Mouse (Mus musculus) testis, adult 2 months (tissue): ENCODE measurements around the gene Myo1d. TPM values are rescaled to one million over a fixed set of nuclear protein-coding genes. Genes with fewer than 3 reads are reported as not detected.

Experiments
- H3K27ac ChIP-seq: fragments of 200-500 bp; 2 replicates; pipeline ENCODE4 v1.5.1; 2012; ENCODE audit warnings: low read depth, low read length; ENCODE audit not compliant: control insufficient read depth, insufficient read depth
- H3K27me3 ChIP-seq: fragments of 200-500 bp; 2 replicates; pipeline ENCODE4 v1.6.1; 2012; ENCODE audit warnings: mild to moderate bottlenecking, low read length, moderate library complexity; ENCODE audit not compliant: control insufficient read depth, insufficient read depth
- H3K36me3 ChIP-seq: fragments of 200-500 bp; 2 replicates; pipeline ENCODE4 v1.6.1; 2012; ENCODE audit warnings: mild to moderate bottlenecking, low read length; ENCODE audit not compliant: control insufficient read depth, insufficient read depth
- H3K4me1 ChIP-seq: fragments of 200-500 bp; 2 replicates; pipeline ENCODE4 v1.6.1; 2012; ENCODE audit warnings: low read length; ENCODE audit not compliant: control insufficient read depth, insufficient read depth
- H3K4me3 ChIP-seq: fragments of 200-500 bp; 2 replicates; pipeline ENCODE4 v1.5.1; 2012; ENCODE audit warnings: low read depth, mild to moderate bottlenecking, low read length, moderate library complexity, mixed read lengths; ENCODE audit not compliant: control insufficient read depth
- CTCF ChIP-seq: fragments of 200-500 bp; IDR thresholded peaks from 2 replicates; pipeline ENCODE4 v1.5.1; 2012; ENCODE audit warnings: low read depth, mild to moderate bottlenecking, inconsistent platforms, low read length, moderate library complexity; ENCODE audit not compliant: control insufficient read depth, insufficient read depth, insufficient replicate concordance
- POLR2A ChIP-seq: fragments of 200-500 bp; IDR thresholded peaks from 2 replicates; pipeline ENCODE4 v1.6.1; 2012; ENCODE audit warnings: low read depth, mild to moderate bottlenecking, inconsistent platforms, low read length, moderate library complexity; ENCODE audit not compliant: control insufficient read depth
- polyA plus RNA-seq: library from polyadenylated mRNA; depleted of rRNA; stranded (reverse); fragments of >200 nt; gene quantifications from 2 replicates; pipeline ENCODE4 v1.2.3, GENCODE M21; 2012

Myo1d gene
- polyA plus RNA-seq, 1 experiment, result 4.6 TPM

- Histone ChIP-seq H3K36me3 (no peaks in the 10 kb centered on the region), H3K4me3 (no peak overlapping the region), H3K27me3 (no peaks in the 10 kb centered on the region), H3K27ac (no peak overlapping the region), H3K4me1 (no peaks in the 10 kb centered on the region)
- TF ChIP-seq POLR2A (no peak), CTCF (no peak)
Observed at GRCm38 (mm10) chr11:80751168-80751567, 28.7 kb downstream of the Myo1d start.

GRCm38 (mm10) chr11:80749187-80749586 is 30.6 kb downstream of the Myo1d start:
- no peak for TF ChIP-seq POLR2A
- Histone ChIP-seq H3K27ac (no peak overlapping the region), H3K4me3 (no peak overlapping the region), H3K36me3 (no peaks in the 10 kb centered on the region), H3K4me1 (no peaks in the 10 kb centered on the region), H3K27me3 (no peaks in the 10 kb centered on the region)

GRCm38 (mm10) chr11:80745426-80745825 is 34.4 kb downstream of the Myo1d start:
- no peaks in the 10 kb centered on the region for H3K4me1 ChIP-seq
- H3K27ac ChIP-seq, result no peak overlapping the region
- TF ChIP-seq POLR2A (no peak), CTCF (no peak)
- H3K4me3 ChIP-seq, result peak overlapping the region; percentile 41
- H3K27me3 ChIP-seq, result no peaks in the 10 kb centered on the region
- no peaks in the 10 kb centered on the region for H3K36me3 ChIP-seq

DNA sequence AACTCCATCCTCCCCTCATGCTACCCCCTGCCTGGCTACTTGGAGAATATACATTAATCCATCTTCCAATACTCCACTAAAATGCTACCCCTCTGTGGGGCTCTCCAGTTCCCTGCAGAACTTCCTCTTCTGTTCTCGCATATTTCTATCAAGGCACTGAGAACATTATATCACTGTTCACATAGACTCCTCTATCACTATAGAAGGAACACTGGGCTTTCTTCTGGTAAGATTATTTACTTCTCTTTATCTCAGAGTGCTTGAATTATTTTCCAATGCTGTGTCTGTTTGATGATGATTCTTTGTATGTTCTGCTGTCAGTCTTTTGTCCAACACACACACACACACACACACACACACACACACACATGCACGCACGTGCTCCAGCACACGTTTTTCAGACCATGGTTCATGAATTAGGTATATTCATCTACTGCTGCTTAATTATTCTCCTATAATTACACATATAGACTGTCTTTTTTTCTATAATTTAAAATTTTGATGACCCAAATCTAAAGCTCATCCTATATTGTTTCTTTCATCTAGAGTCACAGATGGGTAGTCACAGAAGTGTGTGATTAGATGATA is 35.9 kb downstream of the Myo1d start:
- TF ChIP-seq CTCF, result no peak
- no peak for TF ChIP-seq POLR2A
- H3K27ac ChIP-seq, result no peak overlapping the region
- H3K4me1 ChIP-seq, result no peaks in the 10 kb centered on the region
- H3K4me3 ChIP-seq, result no peak overlapping the region
- H3K27me3 ChIP-seq, result no peaks in the 10 kb centered on the region
- H3K36me3 ChIP-seq, result no peaks in the 10 kb centered on the region

DNA sequence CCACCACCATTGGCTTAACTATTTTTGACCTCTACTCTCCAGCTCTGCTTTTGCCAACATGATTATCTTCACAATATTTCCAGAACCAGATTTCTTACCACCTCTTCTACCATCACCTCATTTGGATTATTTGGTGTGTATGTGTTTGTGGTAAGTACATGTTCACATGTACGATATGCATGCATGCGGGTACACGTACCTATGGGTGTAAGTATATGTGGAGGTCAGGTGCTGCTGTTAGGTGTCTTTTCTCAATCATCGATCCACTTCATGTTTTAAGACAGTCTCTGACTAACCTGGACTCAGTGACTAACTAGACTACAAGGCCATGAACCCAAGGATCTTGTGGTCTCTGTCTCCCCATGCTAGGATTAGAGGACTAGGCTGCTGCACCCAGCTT is 37.4 kb downstream of the Myo1d start:
- Histone ChIP-seq H3K36me3 (no peaks in the 10 kb centered on the region), H3K27ac (no peak overlapping the region), H3K4me3 (no peak overlapping the region), H3K27me3 (no peaks in the 10 kb centered on the region), H3K4me1 (no peaks in the 10 kb centered on the region)
- TF ChIP-seq CTCF (no peak), POLR2A (no peak)

GRCm38 (mm10) chr11:80734771-80735170 is 45.1 kb downstream of the Myo1d start:
- Histone ChIP-seq H3K27ac (no peak overlapping the region), H3K4me1 (no peaks in the 10 kb centered on the region), H3K4me3 (no peak overlapping the region), H3K36me3 (no peaks in the 10 kb centered on the region), H3K27me3 (no peaks in the 10 kb centered on the region)
- no peak for TF ChIP-seq POLR2A

DNA sequence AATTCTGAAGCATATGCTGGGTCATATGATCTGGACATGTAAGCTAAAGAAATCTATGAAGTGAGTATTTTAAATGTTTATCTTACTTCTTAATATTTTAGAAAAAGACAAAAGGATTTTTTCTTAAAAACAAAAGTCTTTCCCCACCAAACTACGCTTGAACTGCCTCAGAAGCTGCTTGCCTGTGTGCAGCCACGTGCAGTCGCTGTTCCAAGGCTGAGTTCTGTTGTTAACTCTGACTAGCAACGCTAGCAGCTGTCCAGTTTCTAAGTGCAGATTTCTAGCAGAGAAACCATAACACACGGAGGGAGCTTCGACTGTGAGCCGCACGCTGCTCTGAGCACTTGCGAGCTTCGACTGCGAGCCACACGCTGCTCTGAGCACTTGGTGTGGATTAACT is 55.1 kb downstream of the Myo1d start:
- Histone ChIP-seq H3K27ac (no peak overlapping the region), H3K36me3 (no peaks in the 10 kb centered on the region), H3K4me1 (no peaks in the 10 kb centered on the region), H3K27me3 (no peaks in the 10 kb centered on the region), H3K4me3 (no peak overlapping the region)
- no peak for TF ChIP-seq CTCF
- no peak for TF ChIP-seq POLR2A
